Mouse (Mus musculus): ENCODE data around the gene Ppcdc. TPM values are rescaled to one million over a fixed set of nuclear protein-coding genes. Genes with fewer than 3 reads are reported as not detected.

Ppcdc gene
- total and polyA plus RNA-seq, 3 experiments: 38.8 to 50.3 (median 44.1) TPM

DNA sequence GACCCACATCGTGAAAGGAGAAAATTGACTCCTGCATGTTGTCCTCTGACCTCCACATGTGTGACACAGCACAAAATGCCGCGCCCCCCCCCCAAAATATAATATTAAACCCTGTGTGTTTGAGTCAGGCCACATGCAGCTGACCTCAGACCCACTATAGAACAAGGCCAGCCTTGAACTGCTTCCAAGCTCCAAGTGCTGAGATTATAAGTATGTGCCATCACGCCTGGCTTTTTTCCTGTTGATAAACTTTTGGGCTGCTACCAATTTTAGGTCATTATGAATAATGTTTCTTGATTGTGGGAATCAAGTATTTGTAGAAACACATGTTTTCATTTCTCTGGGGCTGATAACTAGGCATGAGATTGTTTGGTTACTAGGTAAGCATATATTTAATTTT is 53.0 kb downstream of the Ppcdc start:
- H3K27me3 ChIP-seq (replicated peaks): no peaks in the 10 kb centered on the region
- H3K4me1 ChIP-seq (ENCODE audit: control insufficient read depth in 1 of 2, insufficient read depth in 2 of 2): no peaks in the 10 kb centered on the region
- no peak overlapping the region for H3K27ac ChIP-seq (ENCODE audit: insufficient read depth, low read depth)
- H3K79me2 ChIP-seq (replicated peaks; ENCODE audit: control insufficient read depth, extremely low read depth, insufficient read depth, poor library complexity, severe bottlenecking): no peaks in the 10 kb centered on the region
- H3K4me2 ChIP-seq (ENCODE audit: insufficient read depth, low read depth, poor library complexity, severe bottlenecking): no peak overlapping the region
- dilution Hi-C loops (cut with MboI; ENCODE audit: extremely low pct_ligation_motif_present, extremely low pct_unique_long_range_greater_than_20kb, low sequenced_read_pairs): no loop called here
- TF ChIP-seq ZC3H11A (IDR thresholded peaks at IDR 0.05; ENCODE audit: low read depth, low read length): no peak
- TF ChIP-seq MAX (IDR thresholded peaks at IDR 0.05; ENCODE audit: low read length): no peak
- no peak for TF ChIP-seq POLR2AphosphoS2 (IDR thresholded peaks at IDR 0.05; ENCODE audit: low read depth, low read length)
- no peak for TF ChIP-seq USF2 (conservative IDR thresholded peaks at IDR 0.05; ENCODE audit: low read depth, low read length)
- no peak for TF ChIP-seq KAT2A (IDR thresholded peaks at IDR 0.05; ENCODE audit: insufficient replicate concordance, low read length)
- no peak for TF ChIP-seq ZKSCAN1 (IDR thresholded peaks at IDR 0.05; ENCODE audit: borderline replicate concordance, low read depth, low read length)
- no peak for TF ChIP-seq TBP (conservative IDR thresholded peaks at IDR 0.05; ENCODE audit: low read depth, low read length)
- no peak for TF ChIP-seq ZMIZ1 (IDR thresholded peaks at IDR 0.05; ENCODE audit: low read depth, low read length)
- no peak for TF ChIP-seq RAD21 (IDR thresholded peaks at IDR 0.05; ENCODE audit: low read depth, low read length)
- no peak for TF ChIP-seq ELF1 (IDR thresholded peaks at IDR 0.05; ENCODE audit: low read depth, low read length)
- TF ChIP-seq MYC (IDR thresholded peaks at IDR 0.05; ENCODE audit: low read depth, low read length): no peak
- no peak for TF ChIP-seq POLR2A (IDR thresholded peaks at IDR 0.05; ENCODE audit: low read depth, low read length)
- H3K4me3 ChIP-seq (replicated peaks in 1 of 3; ENCODE audit: low read depth in 2 of 3, low read length in 2 of 3, poor library complexity in 1 of 3): no peak overlapping the region
- no peaks in the 10 kb centered on the region for H3K9me3 ChIP-seq (replicated peaks; ENCODE audit: low read length)
- no peak for DNase-seq (ENCODE audit: extremely low read depth)
- in situ Hi-C loops (cut with MboI; ENCODE audit: low pct_ligation_motif_present, low pct_unique_long_range_greater_than_20kb, low sequenced_read_pairs): no loop called here
- H3K36me3 ChIP-seq (replicated peaks in 1 of 2; ENCODE audit: control insufficient read depth in 1 of 2, insufficient read depth in 1 of 2, low read length in 1 of 2): no peaks in the 10 kb centered on the region
- no peak overlapping the region for H3K9ac ChIP-seq (ENCODE audit: insufficient read depth, low read depth)

DNA sequence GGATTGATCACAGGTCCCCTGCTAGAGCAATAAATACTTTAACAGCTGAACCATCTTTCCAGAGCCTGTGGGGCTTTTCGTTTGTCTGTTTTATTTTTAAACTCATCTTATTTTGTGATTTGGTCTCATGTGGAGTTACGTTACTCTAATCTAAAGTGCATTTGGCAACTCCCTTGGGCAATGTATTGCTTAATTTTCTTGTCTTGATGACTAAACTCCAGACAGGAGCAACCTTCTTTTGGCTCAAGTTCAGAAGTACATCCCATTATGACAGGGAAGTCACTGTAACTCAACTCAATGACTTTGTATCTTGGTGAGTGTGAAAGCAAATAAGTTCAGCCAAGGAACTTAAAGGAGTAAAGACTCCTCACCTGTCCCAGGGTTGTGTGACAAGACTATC is 55.3 kb downstream of the Ppcdc start:
- in situ Hi-C loops (cut with MboI; ENCODE audit: low pct_ligation_motif_present, low pct_unique_long_range_greater_than_20kb, low sequenced_read_pairs) (no loop called here), dilution Hi-C loops (cut with MboI; ENCODE audit: extremely low pct_ligation_motif_present, extremely low pct_unique_long_range_greater_than_20kb, low sequenced_read_pairs) (no loop called here)
- no peak overlapping the region for H3K9ac ChIP-seq (ENCODE audit: insufficient read depth, low read depth)

More for the DNA sequence above, 55.3 kb downstream of the Ppcdc start:
- Histone ChIP-seq H3K4me2 (ENCODE audit: insufficient read depth, low read depth, poor library complexity, severe bottlenecking) (no peak overlapping the region), H3K4me1 (ENCODE audit: control insufficient read depth in 1 of 2, insufficient read depth in 2 of 2) (no peaks in the 10 kb centered on the region), H3K4me3 (replicated peaks in 1 of 3; ENCODE audit: low read depth in 2 of 3, low read length in 2 of 3, poor library complexity in 1 of 3) (no peak overlapping the region), H3K79me2 (replicated peaks; ENCODE audit: control insufficient read depth, extremely low read depth, insufficient read depth, poor library complexity, severe bottlenecking) (no peaks in the 10 kb centered on the region), H3K9me3 (replicated peaks; ENCODE audit: low read length) (no peaks in the 10 kb centered on the region), H3K27ac (ENCODE audit: insufficient read depth, low read depth) (no peak overlapping the region), H3K27me3 (replicated peaks) (no peaks in the 10 kb centered on the region), H3K36me3 (replicated peaks in 1 of 2; ENCODE audit: control insufficient read depth in 1 of 2, insufficient read depth in 1 of 2, low read length in 1 of 2) (no peaks in the 10 kb centered on the region)
- no peak for DNase-seq (ENCODE audit: extremely low read depth)
- TF ChIP-seq KAT2A (IDR thresholded peaks at IDR 0.05; ENCODE audit: insufficient replicate concordance, low read length) (no peak), USF2 (conservative IDR thresholded peaks at IDR 0.05; ENCODE audit: low read depth, low read length) (no peak), NELFE (IDR thresholded peaks at IDR 0.05; ENCODE audit: low read depth, low read length) (no peak), MAX (IDR thresholded peaks at IDR 0.05; ENCODE audit: low read length) (no peak), RAD21 (IDR thresholded peaks at IDR 0.05; ENCODE audit: low read depth, low read length) (no peak), E2F4 (IDR thresholded peaks at IDR 0.05; ENCODE audit: insufficient replicate concordance, low read depth, low read length) (no peak), POLR2AphosphoS2 (IDR thresholded peaks at IDR 0.05; ENCODE audit: low read depth, low read length) (no peak), JUN (IDR thresholded peaks at IDR 0.05; ENCODE audit: insufficient read depth, low read depth, low read length) (no peak), CHD1 (IDR thresholded peaks at IDR 0.05; ENCODE audit: low read depth, low read length) (no peak), NRF1 (IDR thresholded peaks at IDR 0.05; ENCODE audit: low read depth, low read length) (no peak), CTCF (conservative IDR thresholded peaks at IDR 0.05 in 1 of 2, IDR thresholded peaks at IDR 0.05 in 1 of 2; ENCODE audit: low read depth in 2 of 2, low read length in 2 of 2) (no peak)
